Mouse (Mus musculus) forebrain, embryonic 13.5 days (tissue): Measurements from ENCODE around the gene Hexim1. TPM values are rescaled to one million over a fixed set of nuclear protein-coding genes. Genes with fewer than 3 reads are reported as not detected.

ENCODE experiments used
- ATAC-seq: fragments of 200-750 bp; cut with Nextera tagmentation; 2 replicates; pipeline ENCODE4 v1.8.0; 2017
- H3K27ac ChIP-seq: fragments of 300-500 bp; sonication (generic); 2 replicates; pipeline ENCODE4 v1.5.1; 2015; ENCODE audit warnings: inconsistent platforms, mild to moderate bottlenecking, moderate library complexity
- H3K27me3 ChIP-seq: fragments of 300-500 bp; sonication (generic); 2 replicates; pipeline ENCODE4 v1.6.1; 2015; ENCODE audit warnings: mild to moderate bottlenecking, inconsistent platforms
- H3K36me3 ChIP-seq: fragments of 300-500 bp; sonication (generic); 2 replicates; pipeline ENCODE4 v1.6.1; 2015; ENCODE audit warnings: mild to moderate bottlenecking, inconsistent platforms; ENCODE audit not compliant: poor library complexity, severe bottlenecking
- H3K4me1 ChIP-seq: fragments of 300-500 bp; sonication (generic); 2 replicates; pipeline ENCODE4 v1.6.1; 2015; ENCODE audit warnings: inconsistent platforms
- H3K4me2 ChIP-seq: fragments of 300-500 bp; sonication (generic); 2 replicates; pipeline ENCODE4 v1.6.1; 2015; ENCODE audit warnings: inconsistent platforms, mild to moderate bottlenecking, moderate library complexity
- H3K4me3 ChIP-seq: fragments of 300-500 bp; sonication (generic); 2 replicates; pipeline ENCODE4 v1.5.1; 2015; ENCODE audit warnings: mild to moderate bottlenecking, inconsistent platforms
- H3K9ac ChIP-seq: fragments of 300-500 bp; sonication (generic); 2 replicates; pipeline ENCODE4 v1.6.1; 2015; ENCODE audit warnings: mild to moderate bottlenecking, inconsistent platforms
- H3K9me3 ChIP-seq: fragments of 300-500 bp; sonication (generic); replicated peaks from 2 replicates; pipeline ENCODE4 v1.6.1; 2016; ENCODE audit warnings: inconsistent platforms
- WGBS: fragments of 180-500 bp; shearing (Covaris S2); methylation state at CpG from one replicate; pipeline ENCODE4 v1.1.7; 2015; 5-methylcytosine and 5-hydroxymethylcytosine counted together
- polyA plus RNA-seq: library from polyadenylated mRNA; unstranded; fragments of >200 nt; fragmentation: Nextera tagmentation; extraction: Ambion mirVana; gene quantifications from 2 replicates; pipeline ENCODE4 v1.2.1, GENCODE M21; 2015

Hexim1 gene
- polyA plus RNA-seq, 1 experiment from 2014 or later, result 3.3 TPM

DNA sequence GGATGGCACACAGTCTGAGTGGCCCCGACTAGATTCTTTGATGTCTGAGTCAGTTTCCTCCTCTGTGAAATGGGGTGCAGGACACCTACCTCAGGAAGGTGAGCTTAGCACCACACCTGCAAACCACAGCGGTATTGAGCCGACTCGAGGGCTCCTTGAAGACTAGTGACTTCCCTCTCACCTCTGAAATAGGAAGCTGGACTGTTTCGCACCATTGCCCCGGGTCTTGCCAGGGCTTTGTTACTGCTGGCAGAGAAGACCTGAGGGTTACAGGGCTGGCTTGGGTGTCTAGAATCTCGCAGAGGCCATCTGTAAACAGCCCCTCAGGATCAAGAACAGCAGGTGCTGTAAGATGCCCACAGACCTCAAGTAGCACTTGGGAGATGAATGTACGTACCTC is 15.7 kb upstream of the Hexim1 start:
- Histone ChIP-seq H3K9ac (no peak overlapping the region), H3K27me3 (peaks cover 56% of the 10 kb centered on the region), H3K4me2 (no peak overlapping the region), H3K4me3 (no peak overlapping the region), H3K36me3 (no peaks in the 10 kb centered on the region), H3K4me1 (peaks cover 33% of the 10 kb centered on the region), H3K9me3 (no peaks in the 10 kb centered on the region), H3K27ac (no peak overlapping the region)
- ATAC-seq, result no peak
- 76% methylated on average over 8 of the region's 8 CpGs for WGBS

DNA sequence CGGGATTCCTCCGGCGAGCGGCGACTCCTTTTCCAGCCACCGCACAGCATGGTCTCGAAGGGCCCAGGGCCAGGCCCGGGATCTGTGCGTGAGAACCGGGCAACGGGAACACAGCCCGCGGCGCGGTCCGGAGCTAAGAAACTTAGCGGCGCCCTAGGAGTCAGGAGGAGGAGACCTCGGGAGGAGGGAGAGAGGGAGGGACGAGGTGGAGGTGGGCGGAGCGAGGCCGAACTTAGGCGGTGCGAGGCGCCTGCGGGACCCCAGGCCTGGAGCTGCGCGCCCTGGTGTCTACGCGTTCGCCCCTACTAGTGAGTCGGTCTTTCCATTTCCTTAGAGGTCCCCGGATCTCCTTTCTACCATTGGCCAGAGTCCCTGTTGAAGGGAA is 14.6 kb upstream of the Hexim1 start, which contains the start of the genes Plcd3 and Acbd4:
Plcd3 (minus strand) TSS at position 178 of the 385 bp plus-strand sequence.
Acbd4 (plus strand) TSS at position 202 of the 385 bp plus-strand sequence.
- Histone ChIP-seq H3K4me1 (peaks cover 33% of the 10 kb centered on the region), H3K27ac (no peak within 1 kb of the TSS), H3K9me3 (no peaks in the 10 kb centered on the region), H3K27me3 (peaks cover 56% of the 10 kb centered on the region), H3K36me3 (no peaks in the 10 kb centered on the region), H3K4me3 (peak within 1 kb of the TSS; percentile 46), H3K4me2 (peak within 1 kb of the TSS; percentile 78), H3K9ac (peak within 1 kb of the TSS; percentile 51)
- under 1% methylated on average over 34 of the region's 34 CpGs for WGBS
- peak; percentile 13; the same call in 1 of the 2 replicates for ATAC-seq

DNA sequence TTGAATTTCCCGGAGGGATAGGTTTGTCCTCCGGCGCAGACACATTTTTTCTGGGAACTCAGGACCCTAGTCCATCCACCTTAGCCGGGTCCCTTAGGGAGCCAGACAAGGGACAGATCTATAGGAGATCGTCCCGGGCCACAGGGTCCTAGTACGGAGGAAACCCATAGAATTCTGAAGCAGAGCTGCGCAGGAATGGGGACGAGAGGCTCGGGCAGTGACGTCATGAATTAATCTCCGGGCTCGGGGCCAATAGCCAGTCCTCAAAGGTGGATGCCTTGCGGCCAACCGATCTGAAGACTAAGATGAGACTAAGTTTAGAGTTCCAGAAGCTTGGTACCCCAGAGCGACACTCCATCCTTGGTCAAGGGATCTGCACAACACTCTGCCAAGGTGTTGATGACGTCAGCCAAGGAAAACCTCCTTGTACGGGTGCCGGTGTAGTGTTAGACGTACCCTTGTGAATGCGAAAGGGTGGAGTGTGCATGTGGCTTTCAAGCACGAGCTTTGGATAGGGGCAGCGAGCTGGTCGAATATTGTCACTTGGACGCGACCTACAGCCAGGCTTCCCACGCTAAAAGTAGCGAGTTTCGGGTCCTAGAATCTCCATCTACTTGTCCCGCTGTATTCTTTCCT is 14.0 kb upstream of the Hexim1 start:
- WGBS, result under 1% methylated on average over 30 of the region's 30 CpGs
- peak; percentile 32 for ATAC-seq

DNA sequence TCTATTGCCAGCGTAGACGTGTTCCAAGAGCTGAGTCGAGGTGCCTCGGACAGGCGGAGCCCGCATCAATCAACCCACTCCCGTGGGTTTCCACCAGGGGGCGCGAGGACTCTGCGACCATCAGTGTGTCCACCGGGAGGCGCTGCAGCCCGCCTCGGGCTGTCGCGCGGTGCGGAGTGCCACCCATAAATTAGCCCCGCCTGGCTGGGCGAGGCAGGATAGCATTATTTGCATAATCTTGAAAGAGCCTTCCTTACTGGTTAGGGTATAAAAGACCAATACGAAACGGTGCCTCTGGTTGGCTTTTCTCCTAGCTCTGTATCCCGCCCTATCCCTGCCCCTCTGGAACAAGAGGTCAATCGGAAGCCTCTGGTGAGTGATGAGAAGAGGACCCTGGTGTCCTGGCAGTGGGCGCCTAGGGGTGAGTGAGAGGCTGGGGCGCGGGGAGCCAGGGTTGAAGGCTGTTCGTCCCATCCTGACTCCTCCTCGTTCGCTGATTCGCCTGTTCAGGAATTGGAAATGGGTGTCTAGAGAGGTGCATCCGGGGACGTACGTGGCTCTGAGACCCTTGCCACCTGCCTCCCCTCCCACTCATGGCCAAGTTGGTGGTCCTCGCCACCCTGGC is 13.2 kb upstream of the Hexim1 start:
- Histone ChIP-seq H3K4me1 (peaks cover 29% of the 10 kb centered on the region), H3K27me3 (peaks cover 56% of the 10 kb centered on the region), H3K4me3 (peak overlapping the region; percentile 46), H3K9me3 (no peaks in the 10 kb centered on the region), H3K4me2 (peak overlapping the region; percentile 78), H3K9ac (peak overlapping the region; percentile 28), H3K27ac (no peak overlapping the region), H3K36me3 (no peaks in the 10 kb centered on the region)
- WGBS, result under 1% methylated on average over 35 of the region's 35 CpGs
- ATAC-seq, result peak; percentile 90

More for the DNA sequence above, 14.0 kb upstream of the Hexim1 start:
- no peak overlapping the region for H3K27ac ChIP-seq
- H3K27me3 ChIP-seq, result peaks cover 56% of the 10 kb centered on the region
- H3K36me3 ChIP-seq, result no peaks in the 10 kb centered on the region
- H3K4me2 ChIP-seq, result peak overlapping the region; percentile 78
- H3K9me3 ChIP-seq, result no peaks in the 10 kb centered on the region
- peaks cover 33% of the 10 kb centered on the region for H3K4me1 ChIP-seq
- H3K4me3 ChIP-seq, result peak overlapping the region; percentile 46
- H3K9ac ChIP-seq, result peak overlapping the region; percentile 51

DNA sequence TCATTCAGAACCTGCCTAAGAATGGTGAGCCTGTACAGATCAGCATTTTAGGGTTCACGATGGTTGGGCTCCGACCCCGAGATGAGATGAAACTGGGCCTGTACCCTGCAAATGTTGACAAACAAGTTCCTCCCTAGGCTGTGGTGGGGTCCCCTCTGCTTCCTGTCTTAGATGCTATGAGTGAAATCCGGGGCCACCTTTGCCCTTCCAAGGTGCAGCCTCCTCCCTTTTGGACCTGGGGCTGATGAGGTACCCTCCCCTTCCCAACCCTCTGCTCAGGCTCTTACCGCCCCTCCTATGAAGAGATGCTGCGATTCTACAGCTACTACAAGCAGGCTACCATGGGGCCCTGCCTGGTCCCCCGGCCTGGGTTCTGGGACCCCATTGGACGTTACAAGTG is 12.4 kb upstream of the Hexim1 start:
- Histone ChIP-seq H3K9ac (no peak overlapping the region), H3K4me2 (peak overlapping the region; percentile 78), H3K36me3 (no peaks in the 10 kb centered on the region), H3K27me3 (peaks cover 52% of the 10 kb centered on the region), H3K4me3 (no peak overlapping the region; the same call in 1 of the 2 replicates), H3K27ac (no peak overlapping the region), H3K4me1 (peaks cover 26% of the 10 kb centered on the region), H3K9me3 (no peaks in the 10 kb centered on the region)
- WGBS, result 57% methylated on average over 8 of the region's 8 CpGs
- no peak for ATAC-seq

DNA sequence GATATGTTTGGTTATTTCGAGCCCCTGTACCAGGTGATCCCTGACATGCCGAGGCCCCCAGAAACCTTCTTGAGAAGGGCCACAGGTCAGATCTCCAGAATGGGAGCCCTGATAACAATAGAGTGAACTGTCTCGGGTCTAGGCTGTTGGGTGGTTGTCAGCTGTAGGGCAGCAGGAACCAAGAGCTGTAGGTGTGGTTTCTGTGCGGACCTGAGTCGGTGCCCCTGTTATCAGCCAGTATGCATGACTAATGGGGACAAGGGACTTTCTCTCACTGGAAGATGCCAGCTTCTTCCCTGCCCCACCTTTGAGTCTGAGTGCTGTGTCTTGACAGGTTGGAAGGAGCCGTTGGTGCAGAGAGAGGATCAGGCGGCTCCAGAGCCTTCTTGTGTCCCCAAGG is 11.6 kb upstream of the Hexim1 start:
- Histone ChIP-seq H3K4me1 (peaks cover 22% of the 10 kb centered on the region), H3K9ac (no peak overlapping the region), H3K4me2 (no peak overlapping the region), H3K27ac (no peak overlapping the region), H3K9me3 (no peaks in the 10 kb centered on the region), H3K4me3 (no peak overlapping the region), H3K36me3 (no peaks in the 10 kb centered on the region), H3K27me3 (peaks cover 43% of the 10 kb centered on the region)
- no peak for ATAC-seq
- 86% methylated on average over 7 of the region's 7 CpGs for WGBS

DNA sequence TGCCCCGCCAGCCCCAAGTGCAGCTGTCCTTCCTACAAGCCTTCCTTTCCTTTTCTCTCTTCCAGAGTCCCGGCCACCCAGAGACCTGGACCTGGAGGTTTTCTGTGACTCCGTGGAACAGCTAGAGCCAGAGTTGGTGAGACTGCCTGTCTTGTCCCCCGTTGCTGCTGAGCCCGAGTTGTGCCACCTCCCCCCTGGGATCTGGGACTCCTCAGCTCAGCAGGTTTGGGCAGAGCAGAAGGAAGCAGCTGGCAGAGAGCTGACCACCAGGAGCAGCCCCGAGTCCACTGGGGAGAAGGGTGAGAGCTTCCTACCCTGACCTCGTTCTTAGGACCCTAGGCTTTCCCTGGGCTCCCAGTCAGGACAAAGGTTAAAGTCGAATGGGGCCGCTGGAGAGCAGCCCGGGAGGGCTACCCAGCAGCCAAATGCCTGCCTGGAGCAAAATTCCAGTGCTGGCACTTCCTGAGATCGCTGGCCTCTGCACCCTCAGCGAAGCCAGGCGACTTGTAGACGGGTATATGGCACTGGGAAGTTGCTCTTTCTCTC is 10.8 kb upstream of the Hexim1 start:
- ATAC-seq, result no peak
- Histone ChIP-seq H3K36me3 (no peaks in the 10 kb centered on the region), H3K4me3 (no peak overlapping the region), H3K9me3 (no peaks in the 10 kb centered on the region), H3K4me2 (no peak overlapping the region), H3K27me3 (peaks cover 35% of the 10 kb centered on the region), H3K4me1 (peaks cover 22% of the 10 kb centered on the region), H3K9ac (no peak overlapping the region), H3K27ac (no peak overlapping the region)
- WGBS, result 55% methylated on average over 13 of the region's 14 CpGs

DNA sequence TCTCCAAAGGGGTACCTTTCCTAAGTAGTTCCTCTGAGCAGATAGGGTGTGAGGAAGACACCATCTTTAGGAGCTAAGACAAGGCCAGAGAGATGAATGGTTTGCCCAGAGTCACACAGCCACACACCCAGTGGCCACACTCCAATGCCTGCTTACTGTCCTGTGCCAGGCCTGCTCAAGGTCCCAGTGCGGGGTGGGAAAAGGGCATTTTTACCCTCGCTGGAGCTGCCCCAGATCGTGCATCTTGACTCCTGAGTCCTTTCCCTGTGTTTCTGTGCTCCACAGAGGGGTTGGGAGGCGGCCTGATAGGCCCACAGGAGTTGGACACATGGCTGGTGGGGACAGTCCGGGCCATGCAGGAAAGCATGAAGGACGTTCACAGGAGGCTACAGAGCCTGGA is 10.2 kb upstream of the Hexim1 start:
- Histone ChIP-seq H3K9ac (no peak overlapping the region), H3K4me3 (no peak overlapping the region), H3K4me2 (no peak overlapping the region), H3K9me3 (no peaks in the 10 kb centered on the region), H3K27me3 (peaks cover 33% of the 10 kb centered on the region), H3K27ac (no peak overlapping the region), H3K36me3 (no peaks in the 10 kb centered on the region), H3K4me1 (peaks cover 22% of the 10 kb centered on the region)
- 83% methylated on average over 6 of the region's 6 CpGs for WGBS
- ATAC-seq, result no peak

DNA sequence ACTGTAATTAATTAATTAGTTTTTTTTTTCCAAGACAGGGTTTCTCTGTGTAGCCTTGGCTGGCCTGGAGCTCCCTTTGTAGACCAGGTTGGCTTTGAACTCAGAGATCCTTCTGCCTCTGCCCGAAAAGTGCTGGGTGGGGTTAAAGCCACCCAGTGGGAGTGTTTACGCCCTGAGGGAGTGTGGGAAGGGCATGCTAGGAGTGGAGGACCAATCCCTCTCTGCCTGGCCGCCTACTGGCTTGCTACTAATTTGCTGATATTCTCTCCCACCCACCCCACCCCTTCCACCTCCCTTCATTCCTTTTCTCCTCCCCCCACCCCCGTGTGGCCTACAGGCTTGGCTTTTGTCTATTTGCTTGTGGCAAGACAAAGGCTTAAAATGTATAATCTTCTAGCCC is 9.6 kb upstream of the Hexim1 start:
- no peak for ATAC-seq
- peaks cover 18% of the 10 kb centered on the region for H3K4me1 ChIP-seq
- no peak overlapping the region for H3K27ac ChIP-seq
- no peaks in the 10 kb centered on the region for H3K36me3 ChIP-seq
- peaks cover 33% of the 10 kb centered on the region for H3K27me3 ChIP-seq
- H3K4me2 ChIP-seq, result no peak overlapping the region
- 51% methylated on average over 4 of the region's 4 CpGs for WGBS
- no peak overlapping the region for H3K4me3 ChIP-seq
- H3K9ac ChIP-seq, result no peak overlapping the region
- H3K9me3 ChIP-seq, result no peaks in the 10 kb centered on the region

DNA sequence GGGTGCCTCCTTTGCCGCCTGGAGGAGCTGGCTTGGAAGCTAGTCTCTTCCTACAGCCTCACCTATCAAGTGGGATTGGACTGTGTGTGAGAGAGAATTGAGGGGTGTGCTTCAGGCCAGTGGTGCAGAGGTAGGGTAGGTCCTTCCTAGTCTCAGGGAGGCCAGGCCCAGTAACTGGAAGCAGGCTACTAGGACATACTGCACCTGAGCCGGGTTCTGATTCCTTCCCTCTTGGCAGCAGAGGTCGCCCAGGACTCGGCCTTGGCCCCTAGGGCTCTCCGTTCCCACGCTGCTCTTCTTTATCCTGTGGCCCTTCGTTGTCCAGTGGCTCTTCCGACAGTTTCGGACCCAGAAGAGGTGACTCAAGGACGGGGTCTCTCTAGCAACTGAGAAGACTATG is 4.7 kb upstream of the Hexim1 start:
- Histone ChIP-seq H3K4me2 (peak overlapping the region; percentile 59), H3K27me3 (peaks cover 35% of the 10 kb centered on the region), H3K9me3 (no peaks in the 10 kb centered on the region), H3K36me3 (no peaks in the 10 kb centered on the region), H3K4me1 (peaks cover 26% of the 10 kb centered on the region), H3K27ac (no peak overlapping the region), H3K9ac (no peak overlapping the region), H3K4me3 (peak overlapping the region; percentile 26; the same call in 1 of the 2 replicates)
- ATAC-seq, result no peak
- WGBS, result 11% methylated on average over 10 of the region's 10 CpGs

DNA sequence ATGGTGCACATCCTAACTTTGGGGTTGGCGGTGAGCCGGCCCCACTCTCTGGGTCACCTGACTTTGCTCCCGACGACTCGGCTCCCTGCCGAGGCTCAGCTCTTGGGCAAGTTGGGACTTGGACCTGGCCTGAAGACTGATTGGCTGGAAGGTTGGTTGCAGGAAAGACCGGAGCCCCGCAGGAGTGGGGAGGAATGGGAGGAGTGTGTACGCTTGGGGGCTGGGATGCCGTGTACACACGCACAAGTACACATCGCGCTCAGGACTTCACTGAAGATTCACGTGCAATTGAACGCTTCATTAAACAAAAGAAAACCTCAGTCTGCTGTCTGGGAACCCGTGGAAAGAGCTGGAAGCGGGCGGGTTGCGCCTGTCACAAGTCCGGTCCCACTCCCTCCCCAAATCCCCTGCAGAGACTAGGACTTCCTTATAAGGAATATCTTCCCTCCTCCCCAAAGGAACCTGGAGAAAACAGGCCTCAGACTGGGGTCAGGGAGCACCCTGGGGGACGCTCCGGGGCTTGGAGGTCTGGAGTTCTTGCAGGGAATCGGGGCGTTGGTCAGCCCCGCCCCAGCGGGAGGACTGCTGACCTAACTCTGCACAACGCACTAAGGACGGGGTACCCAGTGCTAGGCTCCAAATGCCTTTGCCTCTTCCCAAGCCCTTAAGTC is 4.0 kb upstream of the Hexim1 start:
- WGBS, result 1% methylated on average over 28 of the region's 28 CpGs
- no peak overlapping the region for H3K27ac ChIP-seq
- peak overlapping the region; percentile 59 for H3K4me2 ChIP-seq
- peak overlapping the region; percentile 53 for H3K9ac ChIP-seq
- H3K27me3 ChIP-seq, result peaks cover 35% of the 10 kb centered on the region
- H3K4me1 ChIP-seq, result peaks cover 30% of the 10 kb centered on the region
- H3K4me3 ChIP-seq, result peak overlapping the region; percentile 26
- ATAC-seq, result no peak
- no peaks in the 10 kb centered on the region for H3K36me3 ChIP-seq
- no peaks in the 10 kb centered on the region for H3K9me3 ChIP-seq

DNA sequence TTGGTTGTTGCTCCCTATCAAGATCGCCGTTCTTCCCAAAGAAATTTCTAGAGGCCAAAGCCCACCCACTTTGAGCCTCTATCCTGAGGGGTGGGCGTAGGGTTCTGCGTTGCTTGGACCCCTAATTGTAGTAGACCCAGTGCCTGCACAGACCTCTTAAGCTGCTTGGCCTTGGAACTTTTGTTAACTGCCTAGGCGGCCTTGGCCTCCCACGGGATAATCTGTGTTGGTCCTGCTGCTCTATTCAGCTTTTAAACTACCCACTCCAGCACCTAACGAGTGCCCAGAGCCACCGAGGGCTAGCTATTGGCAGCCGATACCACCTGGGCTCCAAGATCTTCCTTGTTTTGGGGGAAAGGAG is 3.5 kb upstream of the Hexim1 start:
- 4% methylated on average over 9 of the region's 9 CpGs for WGBS
- Histone ChIP-seq H3K4me1 (peaks cover 35% of the 10 kb centered on the region), H3K9ac (peak overlapping the region; percentile 53), H3K27me3 (peaks cover 35% of the 10 kb centered on the region), H3K9me3 (no peaks in the 10 kb centered on the region), H3K4me2 (peak overlapping the region; percentile 59), H3K36me3 (no peaks in the 10 kb centered on the region), H3K27ac (no peak overlapping the region), H3K4me3 (peak overlapping the region; percentile 26; the same call in 1 of the 2 replicates)
- ATAC-seq, result no peak
